Mouse (Mus musculus): ENCODE results near the gene Hipk2.

The Hipk2 gene

GRCm38 (mm10) chr6:38789221-38789810, 86.6 kb downstream of the Hipk2 start:
- Histone ChIP-seq H3K36me3 (ENCODE audit: control insufficient read depth, insufficient read depth, low read length, poor library complexity, severe bottlenecking) (no peaks in the 10 kb centered on the region), H3K27me3 (ENCODE audit: control insufficient read depth, insufficient read depth, low read length, poor library complexity, severe bottlenecking) (no peaks in the 10 kb centered on the region)
- no peak for DNase-seq (ENCODE audit: low read depth, low spot score)

- H3K27me3 ChIP-seq (ENCODE audit: control insufficient read depth, insufficient read depth, low read length, poor library complexity, severe bottlenecking), result no peaks in the 10 kb centered on the region
- no peaks in the 10 kb centered on the region for H3K36me3 ChIP-seq (ENCODE audit: control insufficient read depth, insufficient read depth, low read length, poor library complexity, severe bottlenecking)
- no peak for DNase-seq (ENCODE audit: low read depth, low spot score)
Measured at GRCm38 (mm10) chr6:38787811-38788509, 88.0 kb downstream of the Hipk2 start.

GRCm38 (mm10) chr6:38787134-38787533, 88.8 kb downstream of the Hipk2 start:
- DNase-seq (ENCODE audit: low read depth, low spot score), result no peak
- no peaks in the 10 kb centered on the region for H3K36me3 ChIP-seq (ENCODE audit: control insufficient read depth, insufficient read depth, low read length, poor library complexity, severe bottlenecking)
- H3K27me3 ChIP-seq (ENCODE audit: control insufficient read depth, insufficient read depth, low read length, poor library complexity, severe bottlenecking), result no peaks in the 10 kb centered on the region

- H3K27me3 ChIP-seq (ENCODE audit: control insufficient read depth, insufficient read depth, low read length, poor library complexity, severe bottlenecking), result no peaks in the 10 kb centered on the region
- no peaks in the 10 kb centered on the region for H3K36me3 ChIP-seq (ENCODE audit: control insufficient read depth, insufficient read depth, low read length, poor library complexity, severe bottlenecking)
- no peak for DNase-seq (ENCODE audit: low read depth, low spot score)
Measured at GRCm38 (mm10) chr6:38785747-38786146, 90.2 kb downstream of the Hipk2 start.

GRCm38 (mm10) chr6:38779411-38779810, 96.6 kb downstream of the Hipk2 start:
- no peak for DNase-seq (ENCODE audit: low read depth, low spot score)
- Histone ChIP-seq H3K27me3 (ENCODE audit: control insufficient read depth, insufficient read depth, low read length, poor library complexity, severe bottlenecking) (no peaks in the 10 kb centered on the region), H3K36me3 (ENCODE audit: control insufficient read depth, insufficient read depth, low read length, poor library complexity, severe bottlenecking) (no peaks in the 10 kb centered on the region)

GRCm38 (mm10) chr6:38778887-38779286, 97.1 kb downstream of the Hipk2 start:
- DNase-seq (ENCODE audit: low read depth, low spot score), result no peak
- H3K27me3 ChIP-seq (ENCODE audit: control insufficient read depth, insufficient read depth, low read length, poor library complexity, severe bottlenecking), result no peaks in the 10 kb centered on the region
- no peaks in the 10 kb centered on the region for H3K36me3 ChIP-seq (ENCODE audit: control insufficient read depth, insufficient read depth, low read length, poor library complexity, severe bottlenecking)

GRCm38 (mm10) chr6:38776000-38776584, 99.9 kb downstream of the Hipk2 start:
- Histone ChIP-seq H3K27me3 (ENCODE audit: control insufficient read depth, insufficient read depth, low read length, poor library complexity, severe bottlenecking) (no peaks in the 10 kb centered on the region), H3K36me3 (ENCODE audit: control insufficient read depth, insufficient read depth, low read length, poor library complexity, severe bottlenecking) (no peaks in the 10 kb centered on the region)
- no peak for DNase-seq (ENCODE audit: low read depth, low spot score)

GRCm38 (mm10) chr6:38772836-38773518, 103.0 kb downstream of the Hipk2 start:
- DNase-seq (ENCODE audit: low read depth, low spot score), result no peak
- Histone ChIP-seq H3K27me3 (ENCODE audit: control insufficient read depth, insufficient read depth, low read length, poor library complexity, severe bottlenecking) (no peaks in the 10 kb centered on the region), H3K36me3 (ENCODE audit: control insufficient read depth, insufficient read depth, low read length, poor library complexity, severe bottlenecking) (no peaks in the 10 kb centered on the region)

- DNase-seq (ENCODE audit: low read depth, low spot score), result no peak
- Histone ChIP-seq H3K27me3 (ENCODE audit: control insufficient read depth, insufficient read depth, low read length, poor library complexity, severe bottlenecking) (no peaks in the 10 kb centered on the region), H3K36me3 (ENCODE audit: control insufficient read depth, insufficient read depth, low read length, poor library complexity, severe bottlenecking) (no peaks in the 10 kb centered on the region)
Measured at GRCm38 (mm10) chr6:38771061-38771667, 104.8 kb downstream of the Hipk2 start.

GRCm38 (mm10) chr6:38769627-38770026, 106.3 kb downstream of the Hipk2 start:
- no peaks in the 10 kb centered on the region for H3K27me3 ChIP-seq (ENCODE audit: control insufficient read depth, insufficient read depth, low read length, poor library complexity, severe bottlenecking)
- H3K36me3 ChIP-seq (ENCODE audit: control insufficient read depth, insufficient read depth, low read length, poor library complexity, severe bottlenecking), result no peaks in the 10 kb centered on the region
- no peak for DNase-seq (ENCODE audit: low read depth, low spot score)

GRCm38 (mm10) chr6:38762588-38763265, 113.2 kb downstream of the Hipk2 start:
- no peak for DNase-seq (ENCODE audit: low read depth, low spot score)
- no peaks in the 10 kb centered on the region for H3K36me3 ChIP-seq (ENCODE audit: control insufficient read depth, insufficient read depth, low read length, poor library complexity, severe bottlenecking)
- no peaks in the 10 kb centered on the region for H3K27me3 ChIP-seq (ENCODE audit: control insufficient read depth, insufficient read depth, low read length, poor library complexity, severe bottlenecking)

GRCm38 (mm10) chr6:38762006-38762405, 114.0 kb downstream of the Hipk2 start:
- Histone ChIP-seq H3K36me3 (ENCODE audit: control insufficient read depth, insufficient read depth, low read length, poor library complexity, severe bottlenecking) (no peaks in the 10 kb centered on the region), H3K27me3 (ENCODE audit: control insufficient read depth, insufficient read depth, low read length, poor library complexity, severe bottlenecking) (no peaks in the 10 kb centered on the region)
- no peak for DNase-seq (ENCODE audit: low read depth, low spot score)

- no peaks in the 10 kb centered on the region for H3K27me3 ChIP-seq (ENCODE audit: control insufficient read depth, insufficient read depth, low read length, poor library complexity, severe bottlenecking)
- H3K36me3 ChIP-seq (ENCODE audit: control insufficient read depth, insufficient read depth, low read length, poor library complexity, severe bottlenecking), result no peaks in the 10 kb centered on the region
- no peak for DNase-seq (ENCODE audit: low read depth, low spot score)
Measured at GRCm38 (mm10) chr6:38760911-38761706, 114.9 kb downstream of the Hipk2 start.
